Mouse (Mus musculus): ENCODE results near the gene Pip4k2c. TPM values are rescaled to one million over a fixed set of nuclear protein-coding genes. Genes with fewer than 3 reads are reported as not detected.

Gene Pip4k2c
- polyA plus RNA-seq, 1 experiment from 2014 or later = 21.3 TPM

DNA sequence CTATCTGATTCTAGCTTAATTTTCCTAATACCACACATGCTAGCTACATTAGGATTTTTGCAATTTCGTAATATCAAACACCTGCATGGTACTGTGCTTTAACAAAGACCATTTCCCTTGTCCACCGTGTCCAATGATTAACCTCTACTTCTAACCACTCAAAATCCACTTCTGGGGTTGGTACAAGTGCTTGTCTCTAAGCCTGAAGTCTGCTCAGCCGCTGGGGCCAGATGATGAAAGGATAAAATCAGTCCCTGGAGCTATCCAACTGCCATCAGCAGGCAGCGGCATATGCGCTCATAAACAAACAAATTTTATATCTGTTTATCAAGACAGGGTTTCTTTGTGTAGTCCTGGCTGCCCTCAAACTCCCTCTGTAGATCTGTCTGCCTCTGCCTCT is 6.8 kb downstream of the Pip4k2c start:
- Histone ChIP-seq H3K9me3 (no peaks in the 10 kb centered on the region), H3K4me3 (no peak overlapping the region), H3K4me1 (peaks cover 4% of the 10 kb centered on the region), H3K36me3 (replicated peaks) (peaks cover 92% of the 10 kb centered on the region), H3K27me3 (ENCODE audit: poor library complexity, severe bottlenecking) (no peaks in the 10 kb centered on the region), H3K27ac (no peak overlapping the region)
- DNase-seq (ENCODE audit: extremely low spot score, low spot score) = no peak
- WGBS = 91% methylated on average over 5 of the region's 5 CpGs

DNA sequence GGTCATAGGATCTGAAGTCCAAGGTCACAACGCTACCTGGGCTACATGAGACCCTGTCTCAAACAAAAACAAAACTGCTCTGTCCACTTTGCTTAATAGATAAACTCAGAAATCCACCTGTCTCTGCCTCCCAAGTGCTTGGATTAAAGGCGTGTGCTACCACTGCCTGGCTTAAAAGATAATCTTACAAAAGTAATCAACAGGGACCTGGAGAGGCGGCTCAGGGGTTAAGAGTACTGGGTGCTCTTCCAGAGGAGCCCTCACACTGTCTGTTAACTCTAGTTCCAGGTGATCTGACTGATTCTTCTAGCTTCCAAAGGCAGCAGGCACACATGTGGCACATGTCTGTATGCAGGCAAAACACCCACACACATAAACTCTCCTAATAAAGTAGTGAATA is 8.3 kb downstream of the Pip4k2c start:
- Histone ChIP-seq H3K27me3 (ENCODE audit: poor library complexity, severe bottlenecking) (no peaks in the 10 kb centered on the region), H3K4me1 (no peaks in the 10 kb centered on the region), H3K27ac (no peak overlapping the region), H3K9me3 (no peaks in the 10 kb centered on the region), H3K4me3 (no peak overlapping the region), H3K36me3 (replicated peaks) (peaks cover 98% of the 10 kb centered on the region)
- no peak for DNase-seq (ENCODE audit: extremely low spot score, low spot score)
- 89% methylated on average over 3 of the region's 3 CpGs for WGBS

DNA sequence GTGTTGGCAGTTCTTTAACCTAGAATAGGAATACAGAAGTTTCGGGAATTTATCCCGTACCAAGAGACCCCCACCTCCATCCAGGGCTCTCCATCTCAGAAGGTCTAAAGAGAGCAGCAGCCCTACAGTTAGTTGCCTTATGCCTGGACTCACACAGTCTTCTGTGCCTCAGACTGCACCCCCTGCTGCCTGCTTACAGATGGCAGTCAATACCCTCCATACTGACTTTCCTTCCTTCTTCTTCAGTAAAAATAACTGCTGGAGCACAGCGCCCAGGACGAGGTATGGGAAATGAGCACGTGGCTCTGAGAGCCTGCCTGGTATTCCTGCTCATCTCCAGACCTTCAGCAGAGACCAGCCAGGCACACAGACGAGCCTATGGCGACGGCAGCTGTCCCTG is 11.1 kb downstream of the Pip4k2c start:
- Histone ChIP-seq H3K36me3 (replicated peaks) (peaks cover 80% of the 10 kb centered on the region), H3K27me3 (ENCODE audit: poor library complexity, severe bottlenecking) (no peaks in the 10 kb centered on the region), H3K4me1 (peaks cover 19% of the 10 kb centered on the region), H3K9me3 (no peaks in the 10 kb centered on the region), H3K4me3 (no peak overlapping the region), H3K27ac (no peak overlapping the region)
- DNase-seq (ENCODE audit: extremely low spot score, low spot score) = no peak
- WGBS = 86% methylated on average over 8 of the region's 8 CpGs

DNA sequence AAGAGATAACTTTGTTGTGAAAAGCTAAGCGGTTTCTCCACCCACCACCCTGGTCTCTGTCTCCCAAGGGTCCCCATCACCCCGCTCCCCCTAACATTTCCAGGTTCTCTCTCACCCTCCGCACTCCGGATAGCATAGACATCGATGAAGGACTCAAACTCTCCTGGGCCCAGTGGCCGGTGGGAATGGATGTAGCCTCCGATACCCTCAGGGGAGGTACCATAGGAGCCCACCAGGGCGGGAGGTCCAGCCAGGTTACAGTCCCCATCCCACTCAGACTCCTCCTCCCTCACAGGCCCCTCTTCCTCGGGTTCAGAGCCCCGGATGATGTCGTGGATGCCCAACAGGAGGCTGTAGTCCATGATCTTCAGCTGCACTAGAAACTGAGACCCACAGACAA is 11.9 kb downstream of the Pip4k2c start:
- H3K4me3 ChIP-seq = no peak overlapping the region
- no peaks in the 10 kb centered on the region for H3K27me3 ChIP-seq (ENCODE audit: poor library complexity, severe bottlenecking)
- peaks cover 72% of the 10 kb centered on the region for H3K36me3 ChIP-seq (replicated peaks)
- peaks cover 27% of the 10 kb centered on the region for H3K4me1 ChIP-seq
- DNase-seq (ENCODE audit: extremely low spot score, low spot score) = no peak
- 85% methylated on average over 11 of the region's 11 CpGs for WGBS
- H3K9me3 ChIP-seq = no peaks in the 10 kb centered on the region
- no peak overlapping the region; the same call in 1 of the 2 replicates for H3K27ac ChIP-seq

DNA sequence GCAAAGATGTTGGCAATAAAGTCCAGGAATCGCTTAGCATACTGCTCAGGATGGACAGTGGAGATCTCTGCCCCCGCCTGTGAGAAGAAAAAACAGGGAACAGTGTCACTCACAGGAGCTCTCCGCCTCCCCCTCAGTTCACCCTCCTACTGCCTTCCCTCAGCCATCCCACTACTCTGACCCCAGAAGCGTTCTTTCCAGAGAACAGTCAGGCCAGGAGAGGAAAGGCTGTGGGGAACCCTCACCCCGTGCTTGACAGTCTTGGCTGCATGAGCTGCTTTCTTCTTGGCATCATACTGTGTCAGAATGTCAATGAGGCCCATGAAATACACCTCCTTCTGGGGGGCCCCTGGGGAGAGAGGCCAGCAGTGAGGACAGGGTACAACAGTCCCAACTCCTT is 12.3 kb downstream of the Pip4k2c start:
- Histone ChIP-seq H3K9me3 (no peaks in the 10 kb centered on the region), H3K27me3 (ENCODE audit: poor library complexity, severe bottlenecking) (no peaks in the 10 kb centered on the region), H3K36me3 (replicated peaks) (peaks cover 69% of the 10 kb centered on the region), H3K4me3 (no peak overlapping the region), H3K4me1 (peaks cover 31% of the 10 kb centered on the region), H3K27ac (no peak overlapping the region; the same call in 1 of the 2 replicates)
- WGBS = 74% methylated on average over 5 of the region's 5 CpGs
- DNase-seq (ENCODE audit: extremely low spot score, low spot score) = no peak

DNA sequence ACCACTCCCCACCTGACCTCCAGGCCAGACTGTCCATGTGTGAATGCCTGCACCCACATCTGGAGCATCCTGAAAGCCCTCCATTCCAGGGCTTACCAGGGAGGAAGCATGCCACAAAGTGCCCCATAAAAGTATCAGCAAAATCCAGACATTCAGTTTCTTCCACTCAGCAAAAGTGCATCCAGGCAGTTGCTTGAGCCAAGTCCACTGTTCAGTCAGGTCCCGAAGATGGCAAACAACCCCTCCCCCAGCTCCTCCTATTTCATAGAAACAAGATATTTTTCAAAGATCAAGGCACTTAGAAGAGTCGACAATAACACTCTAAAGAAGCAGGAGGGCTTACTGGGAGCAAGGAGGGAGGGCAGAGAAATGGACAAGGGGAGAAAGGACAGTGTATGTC is 12.9 kb downstream of the Pip4k2c start:
- Histone ChIP-seq H3K27ac (no peak overlapping the region), H3K4me1 (peaks cover 32% of the 10 kb centered on the region), H3K36me3 (replicated peaks) (peaks cover 65% of the 10 kb centered on the region), H3K9me3 (no peaks in the 10 kb centered on the region), H3K4me3 (no peak overlapping the region), H3K27me3 (ENCODE audit: poor library complexity, severe bottlenecking) (no peaks in the 10 kb centered on the region)
- no peak for DNase-seq (ENCODE audit: extremely low spot score, low spot score)
- whole genome bisulfite sequencing = 71% methylated on average over 2 of the region's 2 CpGs

DNA sequence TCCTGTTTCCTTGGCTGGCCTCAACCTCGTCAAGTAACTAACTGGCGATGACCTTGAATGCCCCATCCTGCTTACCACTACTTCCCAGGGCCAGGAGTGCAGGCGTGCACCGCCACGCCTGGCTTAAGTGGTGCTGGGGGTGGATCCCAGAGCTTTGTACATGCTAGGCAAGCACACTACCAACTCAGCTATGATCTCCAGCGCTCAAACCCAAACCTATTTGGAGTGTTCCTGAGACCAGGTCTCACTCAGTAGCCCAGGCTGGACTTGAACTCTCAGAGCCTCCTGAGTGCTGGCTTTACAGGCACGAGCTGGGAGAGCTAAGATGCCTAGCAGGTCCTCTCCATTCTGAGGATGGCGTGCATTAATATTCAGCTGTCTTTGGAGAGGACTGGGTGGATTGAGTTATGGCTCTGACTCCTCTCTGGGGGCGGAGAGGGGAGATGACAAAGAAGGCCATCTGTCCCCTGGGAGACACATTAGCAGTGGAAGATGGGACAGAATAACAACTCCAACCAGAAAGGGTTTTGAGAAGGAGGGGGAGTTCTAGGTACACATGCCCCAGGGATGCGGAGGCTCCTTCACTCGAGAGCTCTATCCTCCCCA is 13.8 kb downstream of the Pip4k2c start:
- 91% methylated on average over 11 of the region's 11 CpGs for WGBS
- peaks cover 65% of the 10 kb centered on the region for H3K36me3 ChIP-seq (replicated peaks)

DNA sequence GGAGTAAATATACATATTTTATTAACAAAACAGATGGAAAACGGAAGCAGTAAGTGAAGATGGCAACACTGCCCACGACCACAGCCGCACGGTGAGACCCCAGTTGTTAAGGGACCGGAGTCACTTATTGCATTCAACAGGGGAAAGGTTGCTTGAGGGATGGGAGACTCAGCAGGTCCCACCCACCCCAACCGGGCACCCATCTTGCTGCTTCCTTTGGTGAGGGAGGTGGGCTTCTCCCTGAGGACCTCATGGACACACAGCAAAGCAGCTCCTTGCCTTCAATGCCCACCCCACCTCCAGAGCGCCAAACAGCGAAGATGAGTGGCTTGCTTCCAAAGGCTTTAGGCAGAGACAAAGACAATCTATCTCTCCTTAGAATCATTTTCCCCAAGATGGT is 14.3 kb downstream of the Pip4k2c start:
- peak overlapping the region; percentile 12; the same call in 1 of the 2 replicates for H3K27ac ChIP-seq
- WGBS = 92% methylated on average over 8 of the region's 8 CpGs
- DNase-seq (ENCODE audit: extremely low spot score, low spot score) = no peak
- no peaks in the 10 kb centered on the region for H3K27me3 ChIP-seq (ENCODE audit: poor library complexity, severe bottlenecking)
- H3K4me1 ChIP-seq = peaks cover 44% of the 10 kb centered on the region
- H3K36me3 ChIP-seq (replicated peaks) = peaks cover 65% of the 10 kb centered on the region
- no peak overlapping the region for H3K4me3 ChIP-seq
- no peaks in the 10 kb centered on the region for H3K9me3 ChIP-seq

More for the DNA sequence above, 13.8 kb downstream of the Pip4k2c start:
- H3K27me3 ChIP-seq (ENCODE audit: poor library complexity, severe bottlenecking) = no peaks in the 10 kb centered on the region
- H3K9me3 ChIP-seq = no peaks in the 10 kb centered on the region
- H3K4me3 ChIP-seq = peak overlapping the region; percentile 4; the same call in 1 of the 2 replicates
- peak overlapping the region; percentile 12; the same call in 1 of the 2 replicates for H3K27ac ChIP-seq
- DNase-seq (ENCODE audit: extremely low spot score, low spot score) = no peak
- H3K4me1 ChIP-seq = peaks cover 41% of the 10 kb centered on the region

DNA sequence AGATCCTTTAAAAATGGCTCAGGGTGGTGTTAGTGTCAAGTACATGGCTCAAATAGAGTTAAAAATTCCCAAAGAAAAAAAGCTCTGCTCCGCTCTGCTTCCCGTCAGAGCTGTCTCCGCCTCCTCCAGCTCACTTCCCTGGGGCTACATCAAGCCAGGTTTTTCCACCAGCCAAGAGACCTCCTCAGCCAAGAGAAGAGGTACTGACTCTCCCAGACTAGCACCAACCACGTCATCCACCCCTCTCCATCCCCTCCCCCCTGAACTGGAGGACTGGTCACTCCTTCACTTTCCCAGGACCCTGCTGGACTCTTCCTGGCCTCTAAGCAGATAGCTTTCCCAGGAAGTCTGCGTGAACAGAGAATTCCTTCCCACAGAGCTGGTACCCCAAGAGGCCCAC is 15.0 kb downstream of the Pip4k2c start:
- WGBS = 2% methylated on average over 5 of the region's 5 CpGs
- Histone ChIP-seq H3K27me3 (ENCODE audit: poor library complexity, severe bottlenecking) (peaks cover 1% of the 10 kb centered on the region; the same call in 1 of the 2 replicates), H3K4me1 (peaks cover 49% of the 10 kb centered on the region), H3K9me3 (no peaks in the 10 kb centered on the region), H3K36me3 (replicated peaks) (peaks cover 63% of the 10 kb centered on the region), H3K27ac (peak overlapping the region; percentile 99), H3K4me3 (peak overlapping the region; percentile 94)
- DNase-seq (ENCODE audit: extremely low spot score, low spot score) = peak; percentile 53

DNA sequence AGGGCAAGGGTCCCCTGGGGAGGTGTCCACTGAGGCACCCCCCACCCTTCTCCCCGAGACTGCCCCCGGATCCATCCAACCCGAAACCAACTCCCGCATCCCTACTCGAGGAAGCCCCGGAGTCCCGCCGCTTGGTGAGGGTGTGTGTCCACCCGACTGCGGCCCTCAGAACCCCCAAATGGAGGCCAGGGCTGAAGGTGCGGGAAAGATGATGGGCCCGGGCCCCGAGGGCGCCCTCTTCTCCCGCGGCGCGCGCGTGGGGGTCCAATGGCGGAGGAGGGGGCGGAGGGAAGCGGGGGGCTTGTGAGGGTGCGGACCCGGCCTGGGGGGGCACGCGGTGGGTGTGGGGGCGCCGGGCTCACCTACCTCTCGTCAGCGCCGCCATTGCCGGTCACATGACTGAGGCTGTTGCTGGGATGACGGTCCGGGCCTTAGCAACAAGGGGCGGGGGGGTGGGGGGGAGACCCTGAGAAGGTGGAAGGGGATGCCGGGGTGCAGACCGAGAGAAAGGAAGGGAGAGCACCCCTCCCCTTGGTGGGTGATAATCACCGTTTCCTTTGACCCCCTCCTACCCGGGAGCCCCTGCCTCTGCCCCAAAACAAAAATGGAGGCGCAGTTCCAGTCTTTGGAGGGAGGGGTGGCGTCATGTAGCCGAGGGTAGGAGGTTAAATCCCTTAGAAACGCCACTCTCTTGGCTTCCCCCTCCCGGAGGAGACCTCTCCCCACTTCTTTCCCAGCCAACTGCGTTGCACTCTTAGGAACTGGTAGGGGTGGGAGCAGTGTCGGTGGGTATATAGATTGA is 15.9 kb downstream of the Pip4k2c start, which contains the start of gene Dtx3:
TSS of gene Dtx3 (minus strand) at position 401 of the 802 bp plus-strand sequence.
- WGBS = 0% methylated on average over 42 of the region's 47 CpGs
- Histone ChIP-seq H3K27ac (peak within 1 kb of the TSS; percentile 99), H3K9me3 (no peaks in the 10 kb centered on the region), H3K27me3 (ENCODE audit: poor library complexity, severe bottlenecking) (peaks cover 10% of the 10 kb centered on the region), H3K36me3 (replicated peaks) (peaks cover 65% of the 10 kb centered on the region), H3K4me3 (peak within 1 kb of the TSS; percentile 94), H3K4me1 (peaks cover 58% of the 10 kb centered on the region)
- DNase-seq (ENCODE audit: extremely low spot score, low spot score) = peak; percentile 81

DNA sequence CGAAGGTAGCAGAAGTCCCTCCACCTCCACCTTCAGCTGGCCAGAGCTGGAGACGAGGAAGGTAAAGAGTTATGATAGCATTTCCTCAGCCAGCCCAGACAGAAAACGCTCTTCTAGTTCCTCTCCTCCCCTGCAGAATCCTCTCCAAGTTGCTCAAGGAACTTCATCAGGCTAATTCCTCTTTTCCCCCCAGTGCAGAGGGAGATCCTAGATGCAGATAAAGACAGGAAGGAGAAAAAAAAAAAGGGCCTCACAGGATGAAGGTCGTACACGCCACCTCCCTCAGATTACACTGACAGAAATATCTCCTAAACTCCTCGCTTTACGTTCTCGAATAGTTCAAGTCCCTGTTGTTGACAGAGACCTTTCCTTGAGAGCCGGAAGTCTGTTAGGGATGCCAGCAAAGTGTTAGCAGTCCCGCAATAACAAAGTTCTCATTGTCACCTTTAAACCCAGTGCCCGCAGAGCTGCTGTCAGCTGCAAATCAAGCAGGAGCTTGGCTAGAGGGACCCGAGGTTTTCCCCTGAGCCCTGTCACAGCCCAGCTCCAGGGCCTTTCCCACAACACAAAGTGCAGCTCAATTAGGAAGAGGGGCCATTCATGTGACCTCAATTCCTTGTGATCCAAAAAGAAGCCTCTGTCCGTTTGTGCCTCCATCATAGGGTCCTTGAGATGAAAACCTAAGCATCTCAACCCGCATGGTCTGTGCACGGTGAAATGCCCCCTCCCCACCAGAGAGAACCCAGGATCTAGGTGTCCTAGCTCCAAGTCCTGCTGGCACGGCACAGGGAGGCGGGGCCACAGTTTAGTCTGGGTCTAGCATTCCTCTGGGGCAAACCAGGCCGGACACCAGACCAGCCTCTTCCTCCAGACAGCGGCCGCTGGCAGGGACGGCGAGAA is 16.7 kb downstream of the Pip4k2c start:
- Histone ChIP-seq H3K4me1 (peaks cover 66% of the 10 kb centered on the region), H3K9me3 (no peaks in the 10 kb centered on the region), H3K4me3 (peak overlapping the region; percentile 94), H3K27me3 (ENCODE audit: poor library complexity, severe bottlenecking) (peaks cover 10% of the 10 kb centered on the region), H3K36me3 (replicated peaks) (peaks cover 57% of the 10 kb centered on the region), H3K27ac (peak overlapping the region; percentile 99)
- peak; percentile 61 for DNase-seq (ENCODE audit: extremely low spot score, low spot score)
- 27% methylated on average over 22 of the region's 22 CpGs for WGBS

DNA sequence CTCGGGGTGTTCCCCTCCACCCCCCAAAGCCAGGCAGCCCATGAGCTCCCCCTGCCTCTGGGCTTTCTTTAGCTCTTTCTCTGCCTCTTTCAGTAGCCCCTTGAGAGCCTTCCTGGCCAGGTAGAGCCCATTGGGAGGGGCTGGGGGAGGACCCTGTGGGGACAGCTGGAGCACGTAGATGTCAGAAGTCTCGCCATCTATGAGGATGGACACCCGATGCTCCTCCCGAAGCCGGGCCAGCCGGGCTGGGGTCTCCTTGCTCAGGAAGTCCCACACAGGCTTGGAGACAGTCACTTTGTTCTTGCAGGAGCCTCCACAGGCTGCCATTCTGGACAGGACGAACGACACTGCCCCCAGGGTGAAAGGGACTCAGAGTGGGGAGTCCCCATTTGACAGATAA is 18.4 kb downstream of the Pip4k2c start:
- DNase-seq (ENCODE audit: extremely low spot score, low spot score) = no peak
- Histone ChIP-seq H3K4me1 (peaks cover 83% of the 10 kb centered on the region), H3K36me3 (replicated peaks) (peaks cover 40% of the 10 kb centered on the region), H3K4me3 (peak overlapping the region; percentile 2; the same call in 1 of the 2 replicates), H3K9me3 (no peaks in the 10 kb centered on the region), H3K27me3 (ENCODE audit: poor library complexity, severe bottlenecking) (peaks cover 10% of the 10 kb centered on the region), H3K27ac (0 out of 2 replicates have a peak overlapping the region, but pooled peaks have one; percentile 11)
- WGBS = 93% methylated on average over 9 of the region's 9 CpGs

Data from forebrain, embryonic 10.5 days (tissue).